Mouse (Mus musculus) liver, embryonic 11.5 days (tissue): ENCODE measurements around the gene Plxna2. TPM values are rescaled to one million over a fixed set of nuclear protein-coding genes. Genes with fewer than 3 reads are reported as not detected.

Experiments
- ATAC-seq: fragments of 200-750 bp; cut with Nextera tagmentation; replicated peaks from 2 replicates; pipeline ENCODE4 v1.8.0; 2017; ENCODE audit warnings: moderate number of reproducible peaks, mild to moderate bottlenecking, moderate TSS enrichment, moderate library complexity; ENCODE audit not compliant: low FRiP score
- DNase-seq: peaks from one replicate; pipeline ENCODE4 v3.0.0-alpha.2; 2017; ENCODE audit warnings: low spot score
- H3K27ac ChIP-seq: fragments of 300-500 bp; sonication (generic); 2 replicates; pipeline ENCODE4 v1.5.1; 2014; ENCODE audit warnings: mild to moderate bottlenecking, low read depth, low read length, control low read depth
- H3K27me3 ChIP-seq: fragments of 300-500 bp; sonication (generic); replicated peaks from 2 replicates; pipeline ENCODE4 v1.6.1; 2014; ENCODE audit warnings: low read length, mixed read lengths; ENCODE audit not compliant: control insufficient read depth, insufficient read depth
- H3K36me3 ChIP-seq: fragments of 300-500 bp; sonication (generic); 2 replicates; pipeline ENCODE4 v1.6.1; 2014; ENCODE audit warnings: mild to moderate bottlenecking, low read length, moderate library complexity, mixed read lengths; ENCODE audit not compliant: control insufficient read depth, insufficient read depth
- H3K4me1 ChIP-seq: fragments of 300-500 bp; sonication (generic); replicated peaks from 2 replicates; pipeline ENCODE4 v1.6.1; 2014; ENCODE audit warnings: low read length, mixed read lengths; ENCODE audit not compliant: control insufficient read depth, insufficient read depth
- H3K4me2 ChIP-seq: fragments of 300-500 bp; sonication (generic); 2 replicates; pipeline ENCODE4 v1.6.1; 2014; ENCODE audit warnings: mild to moderate bottlenecking, control low read depth, moderate library complexity
- H3K4me3 ChIP-seq: fragments of 300-500 bp; sonication (generic); 2 replicates; pipeline ENCODE4 v1.5.1; 2014; ENCODE audit warnings: low read depth, low read length, control low read depth
- H3K9ac ChIP-seq: fragments of 300-500 bp; sonication (generic); 2 replicates; pipeline ENCODE4 v1.6.1; 2014; ENCODE audit warnings: low read depth, low read length, control low read depth
- H3K9me3 ChIP-seq: fragments of 300-500 bp; sonication (generic); 2 replicates; pipeline ENCODE4 v1.6.1; 2016; ENCODE audit warnings: low read length, inconsistent platforms, mixed read lengths; ENCODE audit not compliant: control insufficient read depth
- WGBS: fragments of 180-500 bp; shearing (Covaris S2); extraction: QIAGEN DNeasy Blood & Tissue Kit; methylation state at CpG from one replicate; pipeline ENCODE4 v1.1.7; 2014; 5-methylcytosine and 5-hydroxymethylcytosine counted together
- polyA plus RNA-seq: library from polyadenylated mRNA; unstranded; fragments of >200 nt; fragmentation: Nextera tagmentation; extraction: Ambion mirVana; gene quantifications from 2 replicates; pipeline ENCODE4 v1.2.1, GENCODE M21; 2014

Plxna2 gene
- polyA plus RNA-seq, 1 experiment from 2014 or later = 4.8 TPM

GRCm38 (mm10) chr1:194795316-194795715 lies 177.3 kb downstream of the Plxna2 start:
- Histone ChIP-seq H3K4me1 (no peaks in the 10 kb centered on the region; the same call in 1 of the 2 replicates), H3K36me3 (peaks cover 3% of the 10 kb centered on the region; the same call in 1 of the 2 replicates), H3K4me3 (no peak overlapping the region)

DNA sequence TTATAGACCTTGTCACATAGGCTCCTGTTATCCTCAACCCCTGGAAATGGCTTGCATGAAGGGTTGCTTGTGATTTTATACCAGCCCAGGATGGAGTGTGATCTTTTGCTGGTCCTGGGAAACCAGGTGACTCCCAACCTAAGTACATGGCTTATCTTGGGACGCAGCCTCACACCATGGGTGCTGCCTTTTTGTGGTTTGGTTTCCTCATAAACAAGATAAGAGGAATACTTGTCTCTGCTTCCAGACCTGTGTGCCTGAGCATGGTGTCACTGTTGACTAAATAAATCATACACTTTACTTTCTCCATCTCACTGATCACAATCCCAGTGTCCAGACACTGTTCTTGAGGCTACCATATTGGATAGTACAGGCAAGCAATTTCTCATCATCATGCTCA lies 179.8 kb downstream of the Plxna2 start:
- 57% methylated on average over 1 of the region's 1 CpGs for WGBS

More at GRCm38 (mm10) chr1:194795316-194795715, 177.3 kb downstream of the Plxna2 start:
- Histone ChIP-seq H3K27ac (no peak overlapping the region), H3K9ac (no peak overlapping the region), H3K4me2 (no peak overlapping the region), H3K9me3 (no peaks in the 10 kb centered on the region), H3K27me3 (no peaks in the 10 kb centered on the region)
- 77% methylated on average over 3 of the region's 3 CpGs for WGBS
- DNase-seq (no peak), ATAC-seq (no peak)

GRCm38 (mm10) chr1:194798511-194798910 lies 180.5 kb downstream of the Plxna2 start:
- no peak overlapping the region for H3K4me3 ChIP-seq
- no peak overlapping the region for H3K27ac ChIP-seq
- no peak for DNase-seq
- H3K27me3 ChIP-seq = no peaks in the 10 kb centered on the region
- H3K4me1 ChIP-seq = no peaks in the 10 kb centered on the region; the same call in 1 of the 2 replicates
- no peaks in the 10 kb centered on the region for H3K9me3 ChIP-seq
- no peak overlapping the region for H3K4me2 ChIP-seq
- H3K9ac ChIP-seq = no peak overlapping the region
- H3K36me3 ChIP-seq = peaks cover 3% of the 10 kb centered on the region; the same call in 1 of the 2 replicates
- ATAC-seq = no peak

More for the DNA sequence above, 179.8 kb downstream of the Plxna2 start:
- peak; percentile 88 for ATAC-seq
- no peaks in the 10 kb centered on the region for H3K9me3 ChIP-seq
- no peak overlapping the region; the same call in 1 of the 2 replicates for H3K27ac ChIP-seq
- no peak for DNase-seq
- H3K27me3 ChIP-seq = no peaks in the 10 kb centered on the region
- H3K9ac ChIP-seq = no peak overlapping the region
- H3K4me2 ChIP-seq = no peak overlapping the region
- H3K4me1 ChIP-seq = no peaks in the 10 kb centered on the region; the same call in 1 of the 2 replicates
- H3K36me3 ChIP-seq = peaks cover 3% of the 10 kb centered on the region; the same call in 1 of the 2 replicates
- H3K4me3 ChIP-seq = no peak overlapping the region

DNA sequence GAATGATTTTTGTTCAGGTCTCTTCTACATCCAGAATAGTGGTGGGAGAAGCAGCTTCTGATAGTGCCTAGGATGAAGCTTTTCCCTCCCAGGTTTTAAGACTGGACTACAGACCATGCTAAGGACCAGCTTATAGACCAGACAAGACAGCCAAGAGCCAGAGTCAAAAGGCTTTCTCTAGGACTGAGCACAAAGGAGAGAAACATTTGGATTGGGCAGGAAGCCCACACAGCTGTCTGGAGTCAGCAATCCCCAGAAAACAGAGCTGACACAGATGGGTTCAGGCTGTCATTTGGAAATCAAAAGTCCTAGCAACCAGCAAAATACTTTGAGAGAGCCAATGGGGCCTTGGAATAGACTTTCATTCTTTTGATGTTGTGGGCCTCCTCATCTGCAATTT lies 190.2 kb downstream of the Plxna2 start:
- H3K36me3 ChIP-seq = no peaks in the 10 kb centered on the region
- no peak overlapping the region for H3K4me3 ChIP-seq
- DNase-seq (no peak), ATAC-seq (no peak)
- H3K27me3 ChIP-seq = no peaks in the 10 kb centered on the region
- no peak overlapping the region for H3K9ac ChIP-seq
- no peak overlapping the region for H3K4me2 ChIP-seq
- no peaks in the 10 kb centered on the region for H3K9me3 ChIP-seq
- no peak overlapping the region for H3K27ac ChIP-seq
- H3K4me1 ChIP-seq = peaks cover 10% of the 10 kb centered on the region

DNA sequence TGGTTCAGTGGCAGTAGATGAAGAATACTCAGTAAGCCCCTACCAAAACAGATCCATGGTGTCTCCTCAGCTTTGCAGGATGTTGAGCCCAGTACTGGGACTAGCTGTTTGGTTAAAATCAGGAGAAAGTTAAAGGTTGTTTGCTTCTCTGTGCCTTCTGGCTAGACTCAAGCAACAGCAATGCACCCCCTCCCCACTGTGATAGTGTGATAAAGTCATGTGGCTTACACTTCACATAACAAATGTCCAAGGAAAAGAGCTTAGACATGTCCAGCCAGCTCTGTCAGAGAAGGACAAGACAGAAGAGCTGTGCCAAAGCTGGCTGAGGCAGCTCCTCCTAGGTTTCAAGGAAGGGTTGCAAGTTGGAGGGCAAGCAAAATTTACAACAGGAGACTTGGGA lies 190.7 kb downstream of the Plxna2 start:
- Histone ChIP-seq H3K27ac (no peak overlapping the region), H3K9me3 (no peaks in the 10 kb centered on the region), H3K27me3 (no peaks in the 10 kb centered on the region), H3K4me3 (no peak overlapping the region), H3K9ac (no peak overlapping the region), H3K36me3 (no peaks in the 10 kb centered on the region), H3K4me2 (no peak overlapping the region), H3K4me1 (peaks cover 10% of the 10 kb centered on the region)
- ATAC-seq = no peak
- DNase-seq = no peak

DNA sequence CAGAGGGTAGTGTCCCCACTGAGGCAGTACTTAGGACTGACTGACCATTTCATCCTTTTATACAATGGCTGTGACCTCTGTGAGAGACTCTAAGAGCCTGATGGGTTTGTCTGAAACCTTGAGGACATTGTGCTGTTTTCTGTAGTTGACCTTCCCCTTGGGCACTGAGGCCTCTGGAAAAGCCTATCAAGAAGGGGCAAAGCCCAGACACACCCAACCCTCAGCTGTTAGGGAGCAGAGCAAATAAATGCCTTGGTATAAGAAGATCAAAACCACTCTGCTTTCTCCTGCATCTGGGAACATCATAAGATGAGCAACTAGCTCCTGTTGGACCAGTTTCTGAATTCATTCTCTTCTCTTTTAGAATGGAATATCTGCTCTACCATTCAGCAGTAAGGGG lies 191.6 kb downstream of the Plxna2 start:
- Histone ChIP-seq H3K4me2 (no peak overlapping the region), H3K9me3 (no peaks in the 10 kb centered on the region), H3K4me1 (peaks cover 10% of the 10 kb centered on the region), H3K36me3 (no peaks in the 10 kb centered on the region), H3K4me3 (no peak overlapping the region), H3K27ac (no peak overlapping the region), H3K27me3 (no peaks in the 10 kb centered on the region), H3K9ac (no peak overlapping the region)
- peak; percentile 66 for ATAC-seq
- no peak for DNase-seq

GRCm38 (mm10) chr1:194814187-194814586 lies 196.2 kb downstream of the Plxna2 start:
- peaks cover 17% of the 10 kb centered on the region for H3K4me1 ChIP-seq
- DNase-seq = no peak
- H3K36me3 ChIP-seq = no peaks in the 10 kb centered on the region
- no peak overlapping the region for H3K9ac ChIP-seq
- ATAC-seq = no peak
- no peaks in the 10 kb centered on the region for H3K27me3 ChIP-seq
- no peak overlapping the region for H3K4me2 ChIP-seq
- 79% methylated on average over 5 of the region's 5 CpGs for WGBS
- H3K9me3 ChIP-seq = no peaks in the 10 kb centered on the region
- H3K27ac ChIP-seq = no peak overlapping the region
- H3K4me3 ChIP-seq = no peak overlapping the region

GRCm38 (mm10) chr1:194815547-194815946 lies 197.5 kb downstream of the Plxna2 start:
- no peak overlapping the region for H3K4me3 ChIP-seq
- ATAC-seq (peak; percentile 95), DNase-seq (peak; percentile 34)
- no peaks in the 10 kb centered on the region for H3K27me3 ChIP-seq
- H3K4me1 ChIP-seq = peaks cover 11% of the 10 kb centered on the region
- no peak overlapping the region for H3K9ac ChIP-seq
- 38% methylated on average over 1 of the region's 1 CpGs for WGBS
- no peaks in the 10 kb centered on the region for H3K9me3 ChIP-seq
- H3K27ac ChIP-seq = peak overlapping the region; percentile 75
- no peaks in the 10 kb centered on the region for H3K36me3 ChIP-seq
- peak overlapping the region; percentile 32 for H3K4me2 ChIP-seq

GRCm38 (mm10) chr1:194816913-194817312 lies 198.9 kb downstream of the Plxna2 start:
- H3K4me3 ChIP-seq = no peak overlapping the region
- H3K9ac ChIP-seq = no peak overlapping the region
- H3K9me3 ChIP-seq = no peaks in the 10 kb centered on the region
- no peaks in the 10 kb centered on the region for H3K36me3 ChIP-seq
- peak; percentile 77 for ATAC-seq
- H3K4me1 ChIP-seq = peaks cover 11% of the 10 kb centered on the region
- no peak overlapping the region for H3K4me2 ChIP-seq
- no peak overlapping the region for H3K27ac ChIP-seq
- WGBS = 41% methylated on average over 2 of the region's 2 CpGs
- no peaks in the 10 kb centered on the region for H3K27me3 ChIP-seq
- DNase-seq = peak; percentile 52
